Mouse (Mus musculus) testis, postnatal 10 days (tissue): Measurements from ENCODE around the gene Hras.

Source experiments
- DNase-seq: peaks from one replicate; pipeline ENCODE4 v3.0.0; 2021; ENCODE audit warnings: low spot score

The Hras gene

DNA sequence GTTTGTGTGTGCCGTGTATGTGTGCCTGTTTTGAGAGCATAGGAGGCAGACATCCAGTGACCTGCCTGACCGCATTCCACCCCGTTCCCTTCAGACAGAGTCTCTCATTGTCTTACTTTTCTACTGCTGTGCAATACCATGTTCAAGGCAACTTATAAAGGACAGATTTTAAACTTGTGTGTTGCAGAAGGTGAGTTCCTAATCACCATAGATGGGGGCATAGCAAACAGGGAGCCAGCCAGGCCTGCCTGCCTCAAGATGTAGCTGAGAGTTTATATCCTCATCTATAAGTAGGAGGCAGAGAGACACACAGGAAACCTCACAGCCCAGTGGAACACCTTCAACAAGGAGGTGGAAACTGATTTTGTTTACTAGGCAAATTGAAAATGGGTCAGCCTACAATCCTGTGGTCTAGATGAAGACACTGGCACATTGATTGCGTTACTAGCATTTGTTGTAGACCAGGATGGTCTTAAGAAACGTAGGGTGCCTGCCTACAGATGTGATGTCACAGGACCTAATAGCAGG, 20.4 kb downstream of the Hras start:
- DNase-seq = no peak

DNA sequence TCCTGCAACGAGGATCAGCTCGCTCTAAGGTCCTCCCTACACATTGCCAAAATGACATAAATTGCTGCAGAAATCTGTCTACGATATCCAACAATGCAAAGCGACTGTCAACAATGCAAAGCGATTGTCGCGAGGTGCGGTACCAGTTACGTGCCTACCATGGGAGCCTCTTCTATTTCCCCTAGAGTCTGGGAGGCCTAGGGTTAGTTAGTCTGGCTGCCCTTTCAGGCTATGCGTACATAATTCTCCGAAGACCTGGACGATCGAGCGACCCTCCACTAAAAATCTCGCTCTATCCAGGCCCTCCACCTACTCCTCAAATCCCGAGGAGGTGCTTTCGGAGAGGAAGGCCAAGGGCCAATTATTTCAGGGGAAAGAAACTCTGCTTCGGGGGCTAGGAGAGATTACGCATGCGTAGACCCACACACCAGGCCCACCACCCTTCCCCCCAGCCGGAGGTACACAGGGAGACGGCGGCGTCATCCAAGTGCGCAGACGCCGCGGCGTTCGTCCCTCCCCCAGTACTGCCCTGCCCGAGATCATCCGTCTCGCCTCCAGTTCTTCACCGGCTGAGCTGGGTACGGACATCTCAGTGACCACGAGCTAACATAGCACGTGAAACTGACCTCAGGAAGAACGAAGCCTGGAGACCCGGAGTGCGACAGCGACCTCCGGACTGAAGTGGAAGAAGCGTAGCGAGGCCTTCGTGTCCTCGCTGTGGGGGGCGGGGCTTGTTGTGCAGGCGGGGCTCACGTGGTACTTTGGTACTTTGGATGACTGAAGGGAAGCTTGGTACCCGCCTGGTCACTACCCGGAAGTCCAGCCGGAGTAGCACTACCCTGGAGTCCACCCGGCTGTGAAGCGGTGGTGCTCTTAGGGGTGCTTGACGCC, 21.4 kb downstream of the Hras start, which contains the start of gene Rnh1:
Rnh1 (minus strand) TSS at position 742 of the 891 bp plus-strand sequence.
- DNase-seq = peak; percentile 95

- no peak for DNase-seq
These were observed 23.9 kb downstream of the Hras start for GRCm38 (mm10) chr7:141169866-141170265.

- DNase-seq = no peak
These were observed 24.5 kb downstream of the Hras start for GRCm38 (mm10) chr7:141169300-141169699.

GRCm38 (mm10) chr7:141168518-141168953, 25.3 kb downstream of the Hras start:
- peak; percentile 77 for DNase-seq

DNA sequence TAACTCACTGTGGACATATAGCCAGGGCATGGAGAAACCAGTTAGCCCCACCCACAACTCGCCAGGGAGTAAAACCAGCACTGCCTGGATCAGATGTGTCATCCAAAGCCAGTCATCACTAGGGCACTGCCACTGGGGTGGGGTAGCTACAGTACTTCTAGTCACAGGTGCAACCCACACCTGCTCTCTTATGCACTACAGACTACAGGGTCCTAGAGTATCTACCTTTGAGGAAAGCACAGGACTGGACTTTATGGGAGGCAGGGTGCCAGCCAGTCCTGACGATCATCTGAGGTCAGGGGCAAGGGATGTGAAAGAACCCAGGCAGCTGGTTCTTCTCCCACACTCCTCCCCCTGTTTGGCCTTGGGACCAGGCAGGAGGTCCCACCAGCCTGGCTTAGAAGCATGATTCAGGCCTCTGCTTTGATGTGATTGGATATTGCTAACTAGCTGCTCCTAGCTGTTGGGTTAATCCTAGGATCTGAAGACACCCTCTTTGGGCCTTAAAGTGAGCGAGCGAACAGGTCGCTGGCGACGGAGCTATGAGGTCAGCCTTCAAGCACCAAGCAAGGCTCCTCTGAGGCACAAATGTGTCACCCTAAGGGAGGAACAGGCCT, 25.8 kb downstream of the Hras start:
- peak; percentile 86 for DNase-seq

GRCm38 (mm10) chr7:141164850-141165249, 29.0 kb downstream of the Hras start:
- no peak for DNase-seq

DNA sequence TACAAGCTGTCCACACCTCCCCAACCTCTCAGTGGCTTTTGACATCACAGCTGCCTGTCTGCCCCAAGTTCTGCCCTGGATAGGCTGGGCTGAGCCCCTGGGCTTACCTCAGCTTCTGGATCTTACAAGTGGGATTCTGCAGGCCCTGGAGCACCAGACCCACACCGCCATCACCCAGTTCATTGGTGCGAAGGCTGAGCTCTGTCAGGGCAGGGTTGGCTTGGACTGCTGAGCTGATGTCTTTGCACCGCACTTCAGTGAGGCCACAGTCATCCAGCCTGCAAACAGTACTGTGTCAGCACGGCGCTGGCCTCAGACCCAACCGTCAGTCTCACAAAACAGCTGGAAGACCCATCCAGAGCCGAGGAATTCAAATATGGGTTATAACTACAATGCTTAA, 29.4 kb downstream of the Hras start:
- DNase-seq = no peak

DNA sequence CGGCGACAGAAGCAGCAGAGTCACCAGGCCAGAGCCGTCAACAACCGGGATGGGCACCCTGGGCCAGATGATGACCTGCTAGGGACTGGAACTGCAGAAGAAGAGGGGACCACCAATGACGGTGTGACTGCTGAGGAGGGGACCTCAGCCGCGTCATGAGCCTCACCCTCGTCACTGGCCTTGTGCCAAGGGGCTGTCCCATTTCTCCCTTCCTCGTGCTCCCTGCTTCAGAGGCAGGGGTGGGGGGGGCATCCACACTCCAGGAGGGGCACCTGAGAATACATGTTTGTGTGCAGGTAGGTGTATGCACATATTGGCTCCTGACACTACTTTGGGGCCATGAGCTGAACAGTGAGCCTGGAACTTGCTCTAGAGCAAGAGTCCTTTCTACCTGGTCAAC, 38.4 kb downstream of the Hras start:
- peak; percentile 59 for DNase-seq

DNA sequence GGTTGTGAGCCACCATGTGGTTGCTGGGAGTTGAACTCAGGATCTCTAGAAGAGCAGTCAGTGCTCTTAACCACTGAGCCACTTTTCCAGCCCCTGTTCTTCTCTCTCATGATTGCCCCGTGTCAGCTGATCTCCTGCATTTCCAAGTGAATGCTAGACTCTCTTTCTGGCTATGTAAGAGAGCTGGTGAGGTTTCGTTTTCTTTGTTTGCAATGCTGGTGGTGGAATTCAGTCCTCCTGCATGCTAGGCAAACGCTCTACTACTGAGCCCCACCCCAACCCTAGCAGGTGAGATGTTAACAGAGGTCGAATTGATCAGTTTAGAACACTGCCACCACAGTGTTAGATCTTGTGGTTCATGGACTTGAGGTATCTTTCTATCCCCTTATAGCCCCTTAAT, 45.2 kb downstream of the Hras start:
- no peak for DNase-seq

DNA sequence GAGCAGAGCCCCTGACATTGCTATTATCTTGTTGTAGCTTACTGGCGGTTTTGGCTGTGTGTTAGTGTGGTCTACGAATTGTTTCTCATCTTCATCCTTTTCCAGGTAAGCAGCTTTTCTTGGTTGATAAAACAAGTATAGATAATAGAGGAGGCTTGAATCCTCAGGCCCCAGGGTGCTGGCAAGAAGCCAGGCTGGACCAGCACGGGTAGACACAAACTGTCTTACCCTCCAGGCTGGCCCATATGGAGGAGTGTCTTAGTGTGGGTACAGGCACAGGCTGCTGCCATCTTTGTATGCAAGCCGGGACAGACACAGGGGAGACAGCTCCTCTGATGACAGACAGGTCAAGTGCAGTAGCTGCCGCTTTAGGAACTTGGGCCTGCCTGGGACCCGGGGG, 46.8 kb downstream of the Hras start:
- peak; percentile 64 for DNase-seq

DNA sequence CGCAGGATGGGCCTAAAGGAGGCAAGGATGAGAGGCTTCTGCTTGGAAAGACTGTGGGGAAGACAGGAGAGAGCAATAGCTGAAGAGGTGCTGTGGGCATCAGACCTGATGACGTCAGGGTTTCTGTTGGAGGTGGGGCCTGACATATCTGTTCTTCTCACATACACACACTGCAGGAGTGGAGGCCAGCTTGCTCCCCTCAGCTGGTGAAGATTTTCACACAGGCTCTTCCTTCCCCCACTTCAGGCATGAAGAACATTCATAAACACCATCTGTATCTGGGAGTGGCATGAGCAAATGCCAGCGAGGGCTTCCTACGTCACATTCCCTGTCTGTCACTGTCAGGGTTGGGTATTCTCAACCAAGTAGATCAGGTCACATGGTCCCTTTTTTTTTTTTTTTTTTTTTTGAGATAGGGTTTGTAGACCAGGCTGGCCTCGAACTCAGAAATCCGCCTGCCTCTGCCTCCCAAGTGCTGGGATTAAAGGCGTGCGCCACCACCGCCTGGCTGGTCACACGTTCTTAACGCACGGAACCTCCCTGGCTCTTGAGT, 47.7 kb downstream of the Hras start:
- no peak for DNase-seq

DNA sequence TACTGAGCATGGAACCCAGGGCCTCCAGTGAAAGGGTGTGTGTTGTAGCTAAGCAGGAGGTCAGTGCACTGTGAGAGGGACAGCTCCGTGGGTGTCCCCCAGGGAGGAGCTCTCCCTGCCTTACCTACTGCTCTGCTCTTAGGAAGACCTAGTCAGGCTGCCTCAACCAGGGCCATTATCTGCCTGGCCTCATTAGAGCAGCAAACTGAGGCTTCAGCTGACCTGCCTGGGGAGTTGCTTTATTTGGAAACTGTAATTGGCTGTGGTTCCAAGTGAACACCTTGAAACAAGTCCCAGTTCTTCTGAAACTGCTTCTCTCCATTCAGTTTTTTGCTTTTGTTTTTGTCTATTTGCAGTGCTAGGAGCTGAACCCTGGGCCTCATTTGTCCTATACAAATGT, 48.4 kb downstream of the Hras start:
- no peak for DNase-seq

DNA sequence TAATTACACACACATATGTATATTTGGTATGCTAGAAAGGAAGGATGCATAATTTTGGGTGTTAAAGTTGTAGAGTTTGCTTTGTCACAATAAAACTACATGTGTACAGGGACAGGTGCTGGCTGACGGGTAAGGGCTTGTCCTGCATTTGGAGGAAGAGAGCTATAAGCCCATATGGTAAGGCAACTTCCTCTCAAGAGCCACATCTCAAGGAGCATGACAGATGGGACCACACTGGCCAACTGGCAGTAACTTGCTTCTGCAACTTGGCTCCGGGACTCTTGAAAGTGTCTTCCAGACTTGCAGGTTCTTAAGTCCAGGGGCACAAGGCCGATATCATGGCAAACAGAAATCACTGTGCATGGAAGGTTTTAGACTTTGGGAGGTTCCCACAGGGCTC, 49.2 kb downstream of the Hras start:
- no peak for DNase-seq

GRCm38 (mm10) chr7:141143861-141144260, 49.9 kb downstream of the Hras start:
- no peak for DNase-seq

DNA sequence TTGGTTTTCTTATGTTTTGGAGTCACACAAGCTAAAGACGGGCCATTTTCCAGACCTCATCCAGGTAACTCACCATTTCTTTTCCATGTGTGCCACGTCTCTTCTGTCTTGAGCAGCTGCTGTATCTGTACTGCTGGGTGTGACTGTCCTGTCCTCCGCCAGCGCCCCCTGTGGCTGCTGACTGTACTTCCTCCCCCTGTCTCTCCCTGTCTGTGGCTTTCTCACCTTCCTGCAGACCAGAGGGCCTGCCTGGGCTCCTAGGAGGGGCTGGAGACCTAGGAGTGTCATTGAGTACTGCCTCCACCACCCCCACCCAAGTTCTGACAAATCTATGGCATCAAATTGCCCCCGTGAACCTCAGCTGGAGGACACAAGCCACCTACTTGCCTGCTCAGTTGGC, 50.7 kb downstream of the Hras start:
- DNase-seq = peak; percentile 82

GRCm38 (mm10) chr7:141141326-141141725, 52.5 kb downstream of the Hras start:
- no peak for DNase-seq
